Mouse (Mus musculus) embryo, embryonic 9.5 days (tissue): ENCODE results near the gene Zfp672.
"Not testable (repeated sequence)": the region's sequence is repeated elsewhere in the genome, so short reads cannot be mapped to it uniquely, and the experiment has no call there.

Source experiments
- DNase-seq: peaks from one replicate; pipeline ENCODE4 v3.0.0-alpha.2; 2017; ENCODE audit errors: extremely low spot score

Gene Zfp672

GRCm38 (mm10) chr11:58330276-58331148 lies at the start of gene Zfp672, which contains the start of gene Sh3bp5l:
TSS of gene Zfp672 (minus strand) at chr11:58330339.
TSS of gene Sh3bp5l (plus strand) at chr11:58330724.
- peak; percentile 91 for DNase-seq

DNA sequence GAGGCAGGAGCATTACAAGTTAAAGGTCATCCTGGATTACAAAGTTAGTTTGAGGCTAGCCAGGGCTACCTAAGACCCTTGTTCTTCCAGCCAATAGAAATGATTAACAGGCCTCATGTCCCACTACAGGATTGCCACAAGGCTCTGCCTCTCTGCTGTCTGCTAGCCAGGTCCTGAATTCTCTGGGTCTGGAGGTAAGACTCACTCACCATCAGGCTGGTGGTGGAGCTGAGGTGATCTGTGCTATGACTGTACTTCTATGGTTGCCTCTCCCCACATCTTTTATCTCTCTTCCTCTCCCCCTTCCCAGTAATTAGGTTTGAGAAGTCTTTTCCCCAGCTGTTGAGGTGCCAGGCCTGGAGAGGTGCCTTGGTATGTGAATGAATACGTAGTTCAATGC lies 49.4 kb upstream of the Zfp672 start:
- no peak for DNase-seq

DNA sequence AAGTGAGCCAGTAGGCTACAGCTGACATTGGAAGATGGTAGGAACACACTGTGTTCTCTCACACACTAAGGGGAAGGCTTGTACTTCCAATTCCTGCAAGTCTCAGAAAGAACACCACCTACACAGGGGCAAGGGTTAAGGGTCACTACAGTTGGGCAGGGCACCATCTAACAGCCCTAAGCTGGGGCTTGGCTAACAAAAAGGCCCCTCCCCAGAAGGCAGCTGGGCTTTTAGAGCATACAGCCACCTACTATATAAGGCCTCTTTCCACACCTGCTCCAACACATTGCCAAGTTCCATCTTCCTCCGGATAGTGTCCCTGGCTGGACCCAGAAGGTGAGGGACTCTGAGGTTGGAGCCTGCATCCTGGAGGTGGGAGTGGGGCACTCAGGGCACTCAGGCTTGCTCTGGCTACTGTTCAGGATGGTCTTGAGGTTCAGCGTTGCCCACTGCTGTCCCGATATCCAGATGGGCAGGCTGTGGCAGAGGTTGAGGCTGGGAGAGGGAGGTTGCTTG lies 48.7 kb upstream of the Zfp672 start, which contains the start of gene Lypd8:
Gene Lypd8, plus strand, starts transcription at position 281 of the 516 bp plus-strand sequence.
- no peak for DNase-seq

GRCm38 (mm10) chr11:58377686-58378085 lies 47.5 kb upstream of the Zfp672 start:
- no peak for DNase-seq

- DNase-seq, result no peak
Observed at GRCm38 (mm10) chr11:58377273-58377672, 47.1 kb upstream of the Zfp672 start.

GRCm38 (mm10) chr11:58366191-58366590 lies 36.1 kb upstream of the Zfp672 start:
- not testable (repeated sequence) for DNase-seq

GRCm38 (mm10) chr11:58364454-58364853 lies 34.3 kb upstream of the Zfp672 start:
- no peak for DNase-seq

GRCm38 (mm10) chr11:58362562-58362961 lies 32.4 kb upstream of the Zfp672 start:
- DNase-seq, result not testable (repeated sequence)

DNA sequence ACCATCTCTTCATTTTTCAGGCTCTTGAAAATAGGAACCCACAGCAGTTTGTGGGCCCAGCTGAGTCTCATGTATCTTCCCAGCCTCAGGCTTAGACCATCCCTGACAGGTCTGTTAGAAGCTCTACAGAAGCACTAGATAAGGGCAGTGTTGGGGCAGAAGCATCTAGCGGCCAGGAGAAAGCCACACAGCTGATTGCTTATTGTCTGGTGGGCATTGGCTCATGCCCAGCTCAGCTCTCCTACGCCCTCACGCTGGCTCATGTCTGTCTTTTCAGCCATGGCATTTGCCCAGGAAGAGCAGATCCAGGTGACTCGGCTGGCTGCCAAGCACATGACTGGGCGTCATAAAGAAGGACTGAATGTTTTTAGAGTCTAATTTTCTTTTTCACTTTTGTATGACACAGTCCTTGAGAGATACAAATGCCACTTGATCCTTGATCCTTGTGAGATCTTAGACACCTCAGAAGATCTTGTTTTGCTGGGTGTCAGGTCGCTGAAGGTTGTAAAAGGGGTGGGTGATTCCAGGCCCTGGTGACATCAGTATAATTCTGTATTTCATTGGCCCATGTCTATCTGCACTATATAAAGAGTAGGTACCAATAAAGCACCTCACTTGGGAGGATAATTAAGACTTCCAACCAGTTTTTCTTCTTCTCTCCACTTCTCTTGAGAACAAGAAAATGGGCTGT lies 27.9 kb upstream of the Zfp672 start:
- DNase-seq, result no peak

DNA sequence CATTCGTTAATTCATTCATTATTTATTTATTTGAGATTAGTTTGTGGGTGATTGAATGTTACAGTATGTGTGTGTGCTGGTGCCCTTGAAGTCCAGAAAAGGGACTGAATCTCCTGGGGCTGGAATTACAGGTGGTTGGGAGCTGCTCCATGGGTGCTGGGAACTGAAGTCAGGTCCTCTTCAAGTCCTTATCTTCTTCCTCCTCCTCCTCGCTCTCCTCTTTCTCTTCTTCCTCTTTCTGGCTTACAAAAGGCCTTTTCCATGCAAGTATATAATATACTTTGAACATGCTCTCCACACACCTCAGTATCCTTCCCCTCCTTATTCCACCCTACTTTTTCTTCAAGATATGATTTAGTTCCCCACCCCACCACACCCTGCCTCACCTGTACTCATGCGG lies 26.9 kb upstream of the Zfp672 start:
- DNase-seq, result no peak

DNA sequence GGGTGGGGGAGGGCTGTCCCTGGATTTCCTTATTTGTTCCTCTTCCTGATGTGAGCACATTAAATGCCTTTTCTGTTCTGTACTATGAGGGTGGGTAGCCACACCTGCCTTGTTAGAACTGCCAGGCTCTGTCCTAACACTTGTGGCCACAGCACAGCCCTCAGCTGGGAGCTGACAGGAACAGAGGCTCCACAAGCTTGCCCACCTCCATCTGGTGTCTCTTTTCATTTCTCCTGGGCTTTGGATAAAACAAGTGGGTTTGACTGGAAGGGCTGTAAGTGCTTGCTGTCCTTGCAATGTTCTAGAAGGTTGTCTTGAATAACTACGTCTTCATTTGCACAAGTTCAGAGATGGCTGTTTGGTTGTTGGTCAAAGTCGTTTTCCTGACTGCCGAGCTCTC lies 24.8 kb upstream of the Zfp672 start:
- no peak for DNase-seq

GRCm38 (mm10) chr11:58354476-58354875 lies 24.3 kb upstream of the Zfp672 start:
- no peak for DNase-seq

DNA sequence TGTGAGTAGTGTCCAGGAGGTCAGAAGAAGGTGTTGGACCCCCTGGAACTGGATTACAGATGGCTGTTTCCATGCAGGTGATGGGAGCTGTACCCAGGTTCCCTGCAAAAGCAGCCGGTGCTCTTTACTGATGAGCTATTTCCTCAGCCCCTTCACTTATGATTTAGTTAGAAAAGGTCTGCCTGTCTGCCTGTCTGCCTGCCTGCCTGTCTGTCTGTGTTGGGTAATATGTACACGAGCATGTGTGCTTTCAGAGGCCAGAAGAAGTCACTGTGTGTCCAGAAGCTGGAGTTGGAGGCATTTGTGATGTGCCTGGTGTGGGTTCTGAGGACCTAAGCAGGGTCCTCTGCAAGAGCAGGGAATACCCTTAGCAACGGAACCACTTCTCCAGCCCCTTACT lies 23.6 kb upstream of the Zfp672 start:
- DNase-seq, result no peak

GRCm38 (mm10) chr11:58352681-58353548 lies 22.8 kb upstream of the Zfp672 start:
- no peak for DNase-seq

- no peak for DNase-seq
Observed at GRCm38 (mm10) chr11:58351179-58351578, 21.0 kb upstream of the Zfp672 start.

- no peak for DNase-seq
Observed at GRCm38 (mm10) chr11:58350628-58351027, 20.5 kb upstream of the Zfp672 start.

DNA sequence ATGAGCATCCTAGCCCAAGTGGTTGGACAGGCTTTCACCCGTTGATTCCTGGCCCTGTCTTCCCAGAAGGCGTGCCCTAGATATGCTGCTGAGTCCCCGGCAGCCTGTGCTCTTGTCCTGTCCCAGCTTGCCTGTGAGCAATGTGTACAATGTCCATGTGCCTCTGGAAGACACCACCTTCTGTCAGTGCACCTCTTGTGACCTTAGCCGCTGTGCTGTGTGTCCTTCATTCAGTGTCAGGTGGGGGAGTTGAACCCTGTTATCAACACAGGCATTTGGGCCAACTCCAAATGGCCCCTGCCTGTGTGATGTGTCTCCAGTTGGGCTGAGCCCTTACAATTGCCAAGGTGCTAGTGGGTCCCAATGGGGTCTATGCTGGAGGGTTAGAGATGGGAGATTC lies 16.6 kb upstream of the Zfp672 start:
- DNase-seq, result no peak

DNA sequence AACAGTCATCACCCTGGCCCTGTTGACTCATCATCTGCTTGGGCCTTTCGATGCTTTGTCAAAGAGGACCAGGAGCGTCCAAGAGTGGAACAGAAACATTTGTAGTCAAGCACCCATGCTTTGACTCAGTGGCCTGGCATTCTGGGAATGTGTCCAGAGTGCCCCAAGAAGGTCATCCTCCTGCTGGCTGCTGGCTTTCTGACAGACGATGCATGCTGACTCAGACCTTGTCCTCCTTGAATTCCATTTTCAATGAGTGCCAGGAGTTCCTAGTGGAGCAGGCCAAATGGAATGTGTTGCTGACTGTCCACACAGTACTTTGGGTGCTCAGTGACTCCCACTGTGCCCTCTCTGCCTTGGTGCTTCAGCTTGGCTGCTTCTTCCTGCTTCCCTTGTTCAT lies 4.6 kb upstream of the Zfp672 start:
- no peak for DNase-seq

GRCm38 (mm10) chr11:58331546-58331945 lies 1.4 kb upstream of the Zfp672 start:
- no peak for DNase-seq

- no peak for DNase-seq
Observed at GRCm38 (mm10) chr11:58331149-58331495, 983 bp upstream of the Zfp672 start.

GRCm38 (mm10) chr11:58329906-58330275 lies 248 bp downstream of the Zfp672 start:
- peak; percentile 13 for DNase-seq

GRCm38 (mm10) chr11:58326781-58327180 lies 3.4 kb downstream of the Zfp672 start:
- no peak for DNase-seq
